Mouse (Mus musculus): ENCODE measurements around the gene Cdc37.

- no peak for TF ChIP-seq CTCF (conservative IDR thresholded peaks at IDR 0.05; ENCODE audit: insufficient read depth, insufficient read length, low read depth, low read length)
- no peak for TF ChIP-seq POLR2A (IDR thresholded peaks at IDR 0.05; ENCODE audit: low read depth, low read length)
Observed at GRCm38 (mm10) chr9:21165041-21165951, 15.5 kb upstream of the Cdc37 start, which contains the start of gene Pde4a.
